Mouse (Mus musculus): ENCODE measurements at regions not wholly inside any gene's neighbourhood (a gene's known extent, or its start where the extent isn't known, plus 50 kb on each side); places are given as distances from the start of the nearest gene placed in this dataset.

DNA sequence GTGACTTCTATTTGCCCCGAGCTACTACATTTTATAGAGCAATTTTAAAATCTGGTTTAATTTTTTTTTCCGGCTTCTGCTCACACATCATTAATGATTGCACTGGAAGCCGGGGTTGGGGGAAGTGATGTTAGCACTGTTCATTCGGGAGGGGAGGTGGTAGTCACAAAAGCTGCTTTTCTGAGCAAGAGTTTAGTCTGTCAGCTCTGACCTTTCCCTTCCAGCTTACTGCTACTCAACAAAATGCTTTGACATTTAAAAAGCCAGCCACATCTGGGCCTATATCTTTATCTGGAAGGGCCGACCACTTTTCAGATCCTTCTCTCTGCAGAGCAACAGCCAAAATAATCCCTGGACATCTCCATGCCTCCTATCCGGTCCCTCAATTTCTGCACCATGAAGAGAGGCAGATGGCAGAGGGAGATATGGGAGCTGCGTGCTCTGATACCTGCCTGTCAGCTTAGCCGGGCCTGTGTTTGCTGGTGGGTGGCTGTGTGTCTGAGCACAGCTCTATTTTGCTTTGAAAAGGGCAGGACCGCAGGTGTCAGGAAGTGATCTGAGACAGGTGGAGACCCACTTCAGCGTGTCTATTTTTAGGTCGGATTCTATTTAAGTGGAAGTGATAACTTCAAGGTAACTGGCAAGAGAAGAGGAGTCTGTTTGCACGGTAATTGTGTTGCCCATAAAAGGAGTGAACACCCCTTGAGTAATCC is 63.1 kb downstream of the Kcnf1 start:
- no peaks in the 10 kb centered on the region for H3K79me2 ChIP-seq (ENCODE audit: control insufficient read depth, insufficient read depth, low read length, poor library complexity)
- H3K27me3 ChIP-seq (ENCODE audit: control insufficient read depth in 1 of 2, insufficient read depth in 2 of 2, low read length in 2 of 2): peaks cover 0 to 2% of the 10 kb centered on the region in 2 experiments; a peak in 2 of 4 replicates
- H3K27ac ChIP-seq (ENCODE audit: control insufficient read depth, low read depth, low read length): no peak overlapping the region
- no peak overlapping the region for H3K4me3 ChIP-seq (ENCODE audit: control insufficient read depth in 1 of 2, insufficient read depth in 1 of 2, low read depth in 2 of 2, low read length in 2 of 2)
- H3K4me1 ChIP-seq (ENCODE audit: control insufficient read depth in 1 of 2, insufficient read depth in 2 of 2, low read length in 2 of 2): 0 out of 4 replicates have a peak, but pooled peaks cover 0 to 2% of the 10 kb centered on the region in 2 experiments
- TF ChIP-seq CTCF (IDR thresholded peaks at IDR 0.05 in 2 of 3, conservative IDR thresholded peaks at IDR 0.05 in 1 of 3; ENCODE audit: control insufficient read depth in 1 of 3, insufficient read depth in 1 of 3, low read depth in 2 of 3, low read length in 3 of 3, poor library complexity in 1 of 3, severe bottlenecking in 1 of 3): no peak
- TF ChIP-seq GABPA (IDR thresholded peaks at IDR 0.05; ENCODE audit: low read depth, low read length): no peak
- no peak for TF ChIP-seq CHD2 (IDR thresholded peaks at IDR 0.05; ENCODE audit: low read length)
- TF ChIP-seq TBP (IDR thresholded peaks at IDR 0.05; ENCODE audit: low read depth, low read length): no peak
- TF ChIP-seq RAD21 (IDR thresholded peaks at IDR 0.05; ENCODE audit: low read depth, low read length): no peak
- TF ChIP-seq MAX (IDR thresholded peaks at IDR 0.05; ENCODE audit: low read length): no peak
- no peak for TF ChIP-seq SMC3 (IDR thresholded peaks at IDR 0.05; ENCODE audit: low read depth, low read length)
- no peak for TF ChIP-seq MAFK (IDR thresholded peaks at IDR 0.05; ENCODE audit: borderline replicate concordance, low read depth, low read length)
- no peak for TF ChIP-seq MYC (IDR thresholded peaks at IDR 0.05; ENCODE audit: low read depth, low read length)
- TF ChIP-seq RCOR1 (IDR thresholded peaks at IDR 0.05; ENCODE audit: low read depth, low read length): no peak
- no peak for DNase-seq (ENCODE audit: low read depth, low spot score)
- no peak overlapping the region for H3K9ac ChIP-seq (ENCODE audit: control insufficient read depth, low read depth, low read length, poor library complexity, severe bottlenecking)
- H3K9me3 ChIP-seq (replicated peaks; ENCODE audit: insufficient read depth, low read length): no peaks in the 10 kb centered on the region
- no peaks in the 10 kb centered on the region for H3K36me3 ChIP-seq (ENCODE audit: control insufficient read depth in 1 of 2, insufficient read depth in 2 of 2, low read length in 2 of 2)

DNA sequence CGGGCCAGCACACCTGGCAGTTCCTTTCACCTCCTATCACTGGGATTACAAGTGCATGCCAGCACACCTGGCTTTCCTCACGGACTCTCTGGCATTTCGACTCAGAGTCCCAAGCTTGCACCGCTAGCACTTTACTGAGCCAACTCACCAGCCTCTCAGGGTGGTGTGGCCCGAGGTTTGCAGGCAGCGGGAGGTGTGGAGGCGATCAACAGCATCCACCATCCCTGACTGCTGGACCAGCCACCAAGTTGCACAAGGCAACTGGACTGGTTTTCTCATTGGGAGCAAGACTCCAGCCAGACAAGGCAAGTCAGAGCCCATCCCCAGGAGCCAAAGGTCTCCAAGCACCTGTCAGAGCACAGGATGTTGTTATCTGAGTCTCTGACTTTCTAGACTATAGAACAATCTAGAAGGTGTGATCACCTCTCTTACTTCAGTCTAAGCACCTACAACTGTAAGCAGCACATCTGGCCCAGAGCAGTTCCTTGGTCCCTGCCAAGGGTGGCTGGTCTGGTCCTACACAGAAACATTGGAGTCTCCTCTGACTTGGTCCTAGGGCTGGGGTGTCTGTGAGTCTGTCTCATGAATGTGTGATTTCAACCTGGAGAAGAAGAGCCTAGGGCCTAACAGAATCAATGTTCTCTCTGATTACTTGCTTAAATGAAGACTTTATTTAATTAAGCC is 63.8 kb downstream of the Kcnf1 start:
- Histone ChIP-seq H3K9ac (ENCODE audit: control insufficient read depth, low read depth, low read length, poor library complexity, severe bottlenecking) (no peak overlapping the region), H3K79me2 (ENCODE audit: control insufficient read depth, insufficient read depth, low read length, poor library complexity) (no peaks in the 10 kb centered on the region), H3K9me3 (replicated peaks; ENCODE audit: insufficient read depth, low read length) (no peaks in the 10 kb centered on the region), H3K36me3 (ENCODE audit: control insufficient read depth in 1 of 2, insufficient read depth in 2 of 2, low read length in 2 of 2) (no peaks in the 10 kb centered on the region), H3K27me3 (ENCODE audit: control insufficient read depth in 1 of 2, insufficient read depth in 2 of 2, low read length in 2 of 2) (peaks cover 0 to 2% of the 10 kb centered on the region in 2 experiments; a peak in 2 of 4 replicates), H3K4me1 (ENCODE audit: control insufficient read depth in 1 of 2, insufficient read depth in 2 of 2, low read length in 2 of 2) (0 out of 4 replicates have a peak, but pooled peaks cover 0 to 2% of the 10 kb centered on the region in 2 experiments), H3K27ac (ENCODE audit: control insufficient read depth, low read depth, low read length) (no peak overlapping the region), H3K4me3 (ENCODE audit: control insufficient read depth in 1 of 2, insufficient read depth in 1 of 2, low read depth in 2 of 2, low read length in 2 of 2) (no peak overlapping the region)
- TF ChIP-seq USF1 (IDR thresholded peaks at IDR 0.05; ENCODE audit: low read depth, low read length): no peak
- no peak for TF ChIP-seq RCOR1 (IDR thresholded peaks at IDR 0.05; ENCODE audit: low read depth, low read length)
- no peak for TF ChIP-seq BHLHE40 (IDR thresholded peaks at IDR 0.05; ENCODE audit: borderline replicate concordance, low read depth, low read length)
- TF ChIP-seq ELF1 (IDR thresholded peaks at IDR 0.05; ENCODE audit: low read depth, low read length): no peak
- no peak for TF ChIP-seq HCFC1 (IDR thresholded peaks at IDR 0.05; ENCODE audit: low read depth, low read length)
- no peak for TF ChIP-seq SIN3A (IDR thresholded peaks at IDR 0.05; ENCODE audit: low read length)
- no peak for TF ChIP-seq ETS1 (IDR thresholded peaks at IDR 0.05; ENCODE audit: low read depth, low read length)
- no peak for TF ChIP-seq GABPA (IDR thresholded peaks at IDR 0.05; ENCODE audit: low read depth, low read length)
- TF ChIP-seq ZMIZ1 (IDR thresholded peaks at IDR 0.05; ENCODE audit: low read depth, low read length): no peak
- TF ChIP-seq GATA1 (IDR thresholded peaks at IDR 0.05; ENCODE audit: low read depth, low read length): no peak
- no peak for TF ChIP-seq TAL1 (IDR thresholded peaks at IDR 0.05; ENCODE audit: low read length)
- TF ChIP-seq ZC3H11A (IDR thresholded peaks at IDR 0.05; ENCODE audit: low read depth, low read length): no peak
- TF ChIP-seq MYC (IDR thresholded peaks at IDR 0.05; ENCODE audit: low read depth, low read length): no peak
- TF ChIP-seq POLR2A (IDR thresholded peaks at IDR 0.05; ENCODE audit: control insufficient read depth in 1 of 2, insufficient read depth in 1 of 2, low read depth in 1 of 2, low read length in 2 of 2, poor library complexity in 1 of 2): no peak
- no peak for TF ChIP-seq MEF2A (IDR thresholded peaks at IDR 0.05; ENCODE audit: extremely low read depth, insufficient replicate concordance, low read depth, low read length, poor library complexity, severe bottlenecking)
- no peak for TF ChIP-seq MYB (IDR thresholded peaks at IDR 0.05; ENCODE audit: low read depth, low read length)
- TF ChIP-seq CHD1 (IDR thresholded peaks at IDR 0.05; ENCODE audit: low read depth, low read length): no peak
- no peak for TF ChIP-seq POLR2AphosphoS2 (IDR thresholded peaks at IDR 0.05; ENCODE audit: low read length)
- no peak for DNase-seq (ENCODE audit: low read depth, low spot score)

Data from MEL (cell line).